Mouse (Mus musculus): ENCODE data around the gene Milr1.
"Not testable (repeated sequence)": the region's sequence is repeated elsewhere in the genome, so short reads cannot be mapped to it uniquely, and the experiment has no call there.

Milr1 gene

GRCm38 (mm10) chr11:106776960-106777359, 25.9 kb downstream of the Milr1 start:
- DNase-seq (ENCODE audit: low spot score in 2 of 2) = no peak

- DNase-seq (ENCODE audit: low spot score in 2 of 2) = no peak
Observed at GRCm38 (mm10) chr11:106777395-106777794, 26.4 kb downstream of the Milr1 start.

GRCm38 (mm10) chr11:106778132-106778531, 27.1 kb downstream of the Milr1 start:
- no peak for DNase-seq (ENCODE audit: low spot score in 2 of 2)

- no peak for DNase-seq (ENCODE audit: low spot score in 2 of 2)
Observed at GRCm38 (mm10) chr11:106778589-106779387, 27.8 kb downstream of the Milr1 start.

GRCm38 (mm10) chr11:106779388-106780088, 28.5 kb downstream of the Milr1 start, which contains the start of gene Polg2:
Gene Polg2 (minus strand): TSS chr11:106779537.
- DNase-seq (ENCODE audit: low spot score in 2 of 2) = peak; percentile 80 to 83

- no peak for DNase-seq (ENCODE audit: low spot score in 2 of 2)
Observed at GRCm38 (mm10) chr11:106780089-106780425, 29.0 kb downstream of the Milr1 start.

GRCm38 (mm10) chr11:106780590-106781220, 29.7 kb downstream of the Milr1 start:
- DNase-seq (ENCODE audit: low spot score in 2 of 2) = no peak

- not testable (repeated sequence) for DNase-seq (ENCODE audit: low spot score in 2 of 2)
Observed at GRCm38 (mm10) chr11:106782271-106782670, 31.2 kb downstream of the Milr1 start.

- no peak for DNase-seq (ENCODE audit: low spot score in 2 of 2)
Observed at GRCm38 (mm10) chr11:106782841-106783764, 32.1 kb downstream of the Milr1 start.

GRCm38 (mm10) chr11:106784476-106784875, 33.5 kb downstream of the Milr1 start:
- DNase-seq (ENCODE audit: low spot score in 2 of 2) = no peak

GRCm38 (mm10) chr11:106785043-106785442, 34.0 kb downstream of the Milr1 start:
- DNase-seq (ENCODE audit: low spot score in 2 of 2) = no peak

- peak; percentile 74 to 75 for DNase-seq (ENCODE audit: low spot score in 2 of 2)
Observed at GRCm38 (mm10) chr11:106787131-106788025, 36.4 kb downstream of the Milr1 start.

- peak; percentile 98 to 99 for DNase-seq (ENCODE audit: low spot score in 2 of 2)
Observed at GRCm38 (mm10) chr11:106788026-106788774, 37.2 kb downstream of the Milr1 start.

GRCm38 (mm10) chr11:106788775-106789459, 37.9 kb downstream of the Milr1 start, which contains the start of the genes Ddx5 and Cep95:
Gene Ddx5 (minus strand): TSS chr11:106789185.
Gene Cep95 (plus strand): TSS chr11:106789252.
- DNase-seq (ENCODE audit: low spot score in 2 of 2) = peak in 1 of 2 experiments; percentile 97

- no peak for DNase-seq (ENCODE audit: low spot score in 2 of 2)
Observed at GRCm38 (mm10) chr11:106789649-106790048, 38.6 kb downstream of the Milr1 start.

GRCm38 (mm10) chr11:106793846-106794245, 42.8 kb downstream of the Milr1 start:
- no peak for DNase-seq (ENCODE audit: low spot score in 2 of 2)

GRCm38 (mm10) chr11:106795679-106796078, 44.7 kb downstream of the Milr1 start:
- no peak for DNase-seq (ENCODE audit: low spot score in 2 of 2)

- DNase-seq (ENCODE audit: low spot score in 2 of 2) = no peak
Observed at GRCm38 (mm10) chr11:106802069-106802627, 51.1 kb downstream of the Milr1 start.

GRCm38 (mm10) chr11:106807442-106807841, 56.4 kb downstream of the Milr1 start:
- DNase-seq (ENCODE audit: low spot score in 2 of 2) = not testable (repeated sequence)

All from frontal cortex, postnatal 25 days (tissue).